Mouse (Mus musculus): ENCODE measurements around the gene Ppm1b.

DNA sequence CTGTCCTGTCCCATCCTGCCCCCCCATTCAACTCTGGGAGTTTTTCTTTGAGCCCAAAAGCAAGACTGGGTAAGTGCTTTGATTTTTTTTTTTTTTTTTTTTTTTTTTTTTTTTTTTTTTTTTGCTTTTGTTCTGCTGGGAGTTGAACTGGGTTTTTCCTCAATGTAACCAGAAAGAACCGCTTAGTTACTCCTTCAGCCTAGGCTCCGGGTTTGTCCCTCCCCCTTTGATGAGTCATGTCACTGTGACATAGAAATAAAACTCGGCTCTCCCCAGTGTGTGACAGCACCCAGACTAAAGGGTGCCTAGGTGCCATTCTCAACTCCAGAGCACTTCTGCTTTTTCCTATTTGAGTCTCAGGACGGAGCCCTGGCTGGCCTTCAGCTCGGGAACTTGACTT, 62.3 kb downstream of the Ppm1b start:
- TF ChIP-seq MAFK (IDR thresholded peaks at IDR 0.05; ENCODE audit: insufficient read depth, low read depth, low read length) (no peak), CHD2 (IDR thresholded peaks at IDR 0.05; ENCODE audit: low read depth, low read length) (no peak)
